Mouse (Mus musculus) common myeloid progenitor, adult 5-6 weeks (primary cell): Measurements from ENCODE around the gene Akr1b10. TPM values are rescaled to one million over a fixed set of nuclear protein-coding genes. Genes with fewer than 3 reads are reported as not detected.

Source experiments
- ATAC-seq: replicated peaks from 2 replicates; pipeline ENCODE4 v1.8.0; 2016; ENCODE audit warnings: low read depth, mild to moderate bottlenecking, moderate TSS enrichment, inconsistent platforms; ENCODE audit not compliant: poor library complexity, severe bottlenecking
- total RNA-seq: library from RNA; stranded (forward); fragments of 200-1000, 187-1606 nt; gene quantifications from 2 replicates; pipeline ENCODE4 v1.2.3, GENCODE M21; 2017

Akr1b10 gene
- total RNA-seq, 1 experiment from 2014 or later, result 36.4 TPM

DNA sequence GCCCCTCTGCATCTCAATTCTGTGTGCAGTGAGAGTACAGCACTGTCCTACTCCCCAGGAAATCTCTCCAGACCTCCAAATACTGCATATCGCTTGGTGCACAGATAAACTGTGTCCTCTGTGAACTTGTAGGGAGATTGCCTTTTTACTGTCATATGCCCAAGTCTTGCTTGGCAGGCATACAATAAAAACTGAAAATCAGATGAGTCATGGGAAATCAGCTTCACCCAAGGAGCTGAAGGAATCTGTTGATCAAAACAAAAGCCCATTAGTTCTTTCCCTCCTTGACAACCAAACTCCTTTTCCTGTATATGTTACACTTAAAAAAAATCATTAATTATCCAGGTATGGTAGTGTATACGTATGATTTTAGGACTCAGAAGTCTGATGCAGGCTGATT, 59.8 kb downstream of the Akr1b10 start:
- no peak for ATAC-seq

Other genes with a start within 250 kb of the Akr1b10 start
- gene Slc35b4, start 207.1 kb upstream of the Akr1b10 start, total RNA-seq, result 28.8 and 29.5 TPM in 2 replicates
- 138 TPM in 2 replicates for gene Akr1b3, start 66.7 kb upstream of the Akr1b10 start, total RNA-seq
- gene Akr1b8, start 30.1 kb upstream of the Akr1b10 start, total RNA-seq, result not detected in 2 replicates
- not detected in 2 replicates for gene Akr1b7, start 28.1 kb downstream of the Akr1b10 start, total RNA-seq
- 26.4 and 27.2 TPM in 2 replicates for gene Bpgm, start 92.0 kb downstream of the Akr1b10 start, total RNA-seq
- 0.44 TPM in 1 of 2 replicates, not detected in the other for gene Cald1, start 214.3 kb downstream of the Akr1b10 start, total RNA-seq